Mouse (Mus musculus) ES-CJ7 (cell line): ENCODE measurements around the gene Tmem150b.

Experiments
- DNase-seq: peaks from one replicate; pipeline ENCODE4 v3.0.0; 2011; ENCODE audit warnings: low read depth, low spot score

Tmem150b gene

DNA sequence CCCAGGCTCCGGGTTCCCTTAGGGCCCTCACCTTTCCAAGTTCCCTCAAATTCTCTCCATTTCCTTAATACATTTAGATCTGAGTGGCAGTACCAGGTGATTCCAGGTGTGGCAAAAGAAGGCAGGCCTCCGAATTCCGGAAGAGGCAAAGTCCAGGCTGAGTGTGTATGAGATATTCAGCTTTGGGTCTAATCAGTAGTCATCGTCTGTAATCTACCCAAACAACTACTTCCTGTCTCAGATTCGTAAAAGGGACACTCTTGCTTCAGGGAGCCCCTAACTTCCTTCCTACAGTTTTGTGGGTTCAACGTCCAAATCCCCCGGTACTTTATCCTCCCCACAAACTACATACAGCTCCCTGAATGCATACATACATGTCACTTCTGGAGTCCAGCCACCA is at the start of gene Tmem150b:
Gene Tmem150b (minus strand): TSS at position 81 of the 400 bp plus-strand sequence.
- no peak for DNase-seq

GRCm38 (mm10) chr7:4771202-4771601 is 46.2 kb upstream of the Tmem150b start, which contains the start of gene Fam71e2:
Gene Fam71e2 (minus strand): TSS chr7:4771302.
- no peak for DNase-seq

- no peak for DNase-seq
Observed at GRCm38 (mm10) chr7:4764946-4765710, 40.1 kb upstream of the Tmem150b start.

DNA sequence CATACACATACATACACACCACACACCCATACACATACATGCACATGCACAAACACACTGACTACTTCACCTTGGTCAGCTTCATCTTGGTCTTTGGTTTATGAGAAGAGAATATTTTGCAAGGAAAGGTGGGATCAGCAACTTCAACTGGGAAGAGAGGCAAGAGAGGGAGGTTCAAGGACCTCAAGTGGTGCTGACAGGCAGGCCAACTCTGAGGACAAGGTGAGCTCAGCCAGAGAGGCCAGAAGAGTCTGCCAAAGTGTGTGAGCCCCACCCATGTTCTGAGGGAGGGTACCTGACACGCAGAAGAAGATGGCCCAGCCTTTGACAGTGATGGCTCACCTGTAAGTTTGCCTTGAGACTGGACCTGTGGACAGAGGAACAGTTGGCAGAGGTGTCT is 34.6 kb upstream of the Tmem150b start:
- no peak for DNase-seq

- DNase-seq: peak; percentile 97
Observed at GRCm38 (mm10) chr7:4752821-4753570, 27.9 kb upstream of the Tmem150b start, which contains the start of gene Cox6b2. Gene Cox6b2 (minus strand): TSS chr7:4753094.

DNA sequence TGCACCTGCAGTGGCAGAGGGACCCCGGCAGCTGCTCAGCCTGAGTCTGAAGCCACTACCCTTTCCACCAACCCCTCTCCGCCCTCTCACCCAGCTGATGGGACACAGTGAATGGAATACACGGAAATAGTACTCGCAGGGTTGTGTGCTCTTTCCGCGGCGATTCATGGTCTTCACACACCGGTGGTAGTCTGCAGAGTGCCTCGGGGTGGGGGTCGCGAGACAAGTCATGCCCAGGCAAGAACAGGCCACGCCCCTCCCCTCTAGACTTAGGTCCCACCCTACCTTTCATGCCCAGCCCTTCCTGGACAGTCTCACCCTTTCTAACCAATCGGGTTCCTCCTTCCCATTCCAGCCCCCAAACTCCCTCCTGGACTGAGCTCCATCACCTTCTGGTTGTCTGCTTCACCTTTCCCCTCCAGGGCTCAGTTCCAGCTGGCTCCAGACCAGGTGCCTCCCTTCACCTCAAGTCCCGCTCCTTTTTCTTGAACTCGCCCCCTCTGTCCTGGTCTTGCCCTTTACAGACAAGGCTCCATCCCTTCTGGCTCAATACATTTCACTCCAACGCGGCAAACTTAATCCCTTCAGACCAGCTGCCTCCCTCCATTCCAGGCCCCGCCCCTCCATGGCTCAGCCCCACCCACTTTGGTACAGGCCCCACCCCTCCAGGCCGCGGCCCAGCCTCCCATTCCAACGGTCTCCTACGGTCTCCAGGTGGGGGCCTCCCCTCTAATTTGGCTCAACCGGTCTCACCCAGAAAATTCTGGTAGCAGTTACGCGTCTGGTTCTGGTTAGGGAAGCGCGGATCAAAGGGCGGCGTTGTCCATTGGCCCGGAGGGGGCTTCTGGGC is 27.1 kb upstream of the Tmem150b start:
- DNase-seq: peak; percentile 97

DNA sequence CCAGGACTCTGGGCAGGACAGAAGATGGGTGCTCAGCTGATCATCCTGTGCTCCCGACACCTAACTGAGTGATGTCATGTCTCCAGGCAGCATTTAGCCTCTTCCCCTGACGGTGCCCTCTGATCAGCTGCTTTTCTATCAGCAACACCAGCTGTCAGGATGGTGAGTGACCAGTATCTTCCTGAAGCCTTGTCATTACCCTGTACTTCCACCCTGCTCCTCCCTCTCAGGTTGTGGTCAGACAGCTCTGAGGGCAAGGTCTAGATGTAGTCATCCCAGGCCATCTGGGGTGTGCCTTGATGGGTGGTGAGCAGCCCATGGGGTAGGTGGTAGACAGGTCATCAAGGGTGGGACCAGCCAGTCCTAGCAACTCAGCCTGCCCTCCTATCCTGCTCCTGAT is 24.1 kb upstream of the Tmem150b start:
- no peak for DNase-seq

GRCm38 (mm10) chr7:4748321-4748720 is 23.3 kb upstream of the Tmem150b start:
- DNase-seq: peak; percentile 72

- DNase-seq: no peak
Observed at GRCm38 (mm10) chr7:4747156-4747899, 22.3 kb upstream of the Tmem150b start.

- DNase-seq: no peak
Observed at GRCm38 (mm10) chr7:4746326-4746980, 21.4 kb upstream of the Tmem150b start.

DNA sequence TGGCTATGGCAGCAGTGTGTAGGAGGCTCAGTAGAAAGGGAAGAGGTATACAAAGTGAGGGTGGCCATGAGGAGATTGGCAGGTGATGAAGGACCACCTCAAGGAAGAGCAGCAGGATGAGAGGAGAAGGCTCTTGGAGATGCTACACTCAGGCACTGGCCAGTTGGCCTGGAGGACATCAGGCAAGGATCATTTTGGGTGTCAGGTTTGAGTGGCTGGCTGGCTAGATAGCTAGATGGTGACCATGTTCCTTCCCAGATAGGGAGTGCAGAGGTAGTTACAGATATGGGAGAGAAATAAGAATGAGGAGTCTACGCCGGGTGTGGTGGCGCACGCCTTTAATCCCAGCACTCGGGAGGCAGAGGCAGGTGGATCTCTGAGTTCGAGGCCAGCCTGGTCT is 19.8 kb upstream of the Tmem150b start:
- no peak for DNase-seq

DNA sequence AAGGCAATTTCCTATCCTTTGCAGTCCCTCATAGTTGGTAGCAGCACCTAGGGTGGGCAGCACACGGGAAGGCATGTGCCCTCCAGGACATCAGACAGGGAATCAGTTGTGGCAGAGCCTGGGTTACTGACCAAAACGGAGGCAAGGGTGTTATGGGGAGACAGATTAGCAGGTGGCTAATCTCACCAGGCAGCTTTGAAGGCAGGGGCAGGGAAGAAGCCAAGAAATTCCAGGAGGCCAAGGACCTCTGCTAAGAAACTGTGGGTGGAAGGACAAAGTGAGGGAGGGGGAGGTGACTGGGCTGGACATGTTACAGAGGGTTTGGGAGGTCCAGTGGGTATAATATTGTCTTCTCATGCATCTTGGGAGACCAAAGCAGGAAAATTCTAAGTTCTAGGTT is 18.3 kb upstream of the Tmem150b start:
- no peak for DNase-seq

DNA sequence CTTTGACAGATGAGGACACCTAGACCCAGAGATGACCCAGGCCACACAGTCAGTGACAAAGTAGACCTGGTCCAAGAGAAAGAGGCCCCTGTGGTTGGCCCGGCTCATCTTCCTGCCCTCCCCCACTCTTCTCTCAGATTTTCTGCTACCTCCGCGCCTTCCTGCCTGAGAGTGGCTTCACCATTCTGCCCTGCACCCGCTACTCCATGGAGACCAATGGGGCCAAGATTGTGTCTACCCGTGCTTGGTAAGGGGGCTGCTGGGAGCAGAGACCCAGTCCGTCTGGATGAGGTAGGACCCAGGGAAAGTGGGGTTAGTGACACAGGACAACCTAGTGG is 17.4 kb upstream of the Tmem150b start:
- no peak for DNase-seq

- DNase-seq: no peak
Observed at GRCm38 (mm10) chr7:4741672-4742481, 16.8 kb upstream of the Tmem150b start.

DNA sequence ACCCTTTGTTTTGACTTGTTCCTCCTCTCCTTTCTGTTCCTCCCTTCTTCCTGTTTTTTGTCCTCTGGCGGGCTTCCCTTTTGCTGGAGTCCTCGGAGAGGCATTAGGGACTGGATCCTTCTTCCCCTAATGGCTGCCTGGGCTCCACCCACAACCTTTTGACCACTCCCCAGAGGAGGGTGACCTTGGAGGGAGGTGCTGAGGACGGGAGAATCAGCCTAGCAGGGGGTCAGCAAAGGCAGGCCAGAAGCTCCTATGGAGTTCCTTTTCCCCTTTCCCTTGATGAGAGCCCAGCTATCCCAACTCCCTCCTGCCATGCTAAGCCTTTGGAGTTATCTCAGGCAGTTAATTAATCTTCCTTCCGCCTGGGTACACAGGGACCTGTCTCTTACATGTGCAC is 16.1 kb upstream of the Tmem150b start:
- DNase-seq: peak; percentile 90

DNA sequence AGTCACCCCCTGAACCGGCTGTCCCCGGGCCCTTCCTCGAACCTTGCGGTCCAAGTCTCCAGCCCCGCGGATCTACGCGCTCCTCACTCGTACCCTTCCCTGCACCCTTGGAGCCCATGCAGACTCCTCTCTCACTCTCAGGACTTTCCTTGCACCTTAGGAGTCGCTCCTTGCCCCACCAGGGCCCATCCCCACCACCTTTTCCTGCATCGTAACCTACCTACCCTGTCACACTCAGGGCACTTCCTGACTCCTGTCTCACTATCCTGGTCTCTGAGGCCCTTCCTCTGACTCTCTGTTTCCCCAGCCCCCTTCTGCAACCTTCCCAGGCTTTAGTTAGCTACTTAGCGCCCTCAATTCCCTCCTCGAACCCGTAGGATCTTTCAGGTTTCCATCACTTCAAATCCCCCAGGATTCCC is 15.3 kb upstream of the Tmem150b start:
- DNase-seq: no peak

GRCm38 (mm10) chr7:4739544-4740275 is 14.7 kb upstream of the Tmem150b start, which contains the start of gene Kmt5c:
Gene Kmt5c (plus strand): TSS chr7:4740115.
- peak; percentile 100 for DNase-seq

- DNase-seq: no peak
Observed at GRCm38 (mm10) chr7:4739041-4739543, 14.0 kb upstream of the Tmem150b start.

GRCm38 (mm10) chr7:4732968-4733392 is 7.9 kb upstream of the Tmem150b start:
- no peak for DNase-seq
